Mouse (Mus musculus): Measurements from ENCODE around the gene Kcnh1.

DNA sequence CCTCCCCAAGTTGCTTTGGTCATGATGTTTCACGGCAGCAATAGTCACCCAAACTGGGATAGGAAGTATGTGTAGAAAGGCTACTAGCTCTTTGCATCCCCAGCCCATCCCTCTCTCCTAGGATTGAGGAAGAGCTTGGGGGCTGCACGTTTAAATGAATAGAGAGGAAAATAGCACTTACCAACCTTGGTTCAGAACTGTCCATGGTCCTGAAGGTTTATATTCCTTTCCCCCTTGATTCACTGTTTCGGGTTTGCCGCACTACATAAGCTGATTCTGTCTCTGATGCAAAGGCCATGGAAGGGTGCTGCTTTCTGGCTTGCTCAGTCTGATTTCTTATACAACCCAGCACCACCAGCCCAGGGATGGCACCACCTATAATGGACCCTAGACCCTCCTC lies 281.8 kb downstream of the Kcnh1 start:
- TF ChIP-seq CTCF (IDR thresholded peaks at IDR 0.05; ENCODE audit: low read depth, low read length): no peak
- TF ChIP-seq TAL1 (conservative IDR thresholded peaks at IDR 0.05; ENCODE audit: low read depth, low read length): no peak
- no peak for TF ChIP-seq POLR2AphosphoS5 (IDR thresholded peaks at IDR 0.05; ENCODE audit: insufficient replicate concordance, low read depth, low read length)

Measured in G1E (cell line).